ENCODE assay signal across 14 mouse cellular contexts in genomic region chr10:6296621-6297020, GRCm38 (mm10).
DNase-seq lines count a peak whose midpoint lies in the region; ATAC-seq lines count a peak whose summit lies in the region.
"Had no signal": no experiment of that assay in that cellular context is flagged by ENCODE, and none has a peak within 500 bp of the region (broad histone marks: within the 10 kb centered on the region; RNA-seq: fewer than 3 reads in every experiment).

No protein-coding gene starts in this region.

- no peaks in the 10 kb centered on the region for H3K27me3 ChIP-seq in forebrain, embryonic 13.5 days
- no peaks in the 10 kb centered on the region for H3K27me3 ChIP-seq in forebrain, embryonic 11.5 days (ENCODE audit: control insufficient read depth, insufficient read depth, low read length)
- H3K27me3 ChIP-seq in hindbrain, embryonic 10.5 days (ENCODE audit: insufficient read depth, poor library complexity, severe bottlenecking), result no peaks in the 10 kb centered on the region
- H3K27me3 ChIP-seq: limb, embryonic 13.5 days; midbrain, embryonic 15.5 days had no signal

- 84% methylated on average over 4 of the region's 4 CpGs for WGBS in forebrain, embryonic 13.5 days
- WGBS in forebrain, embryonic 11.5 days, result 83% methylated on average over 4 of the region's 4 CpGs
- WGBS in hindbrain, embryonic 10.5 days, result 86% methylated on average over 4 of the region's 4 CpGs

- H3K4me3 ChIP-seq in forebrain, embryonic 13.5 days, result no peak overlapping the region
- no peak overlapping the region for H3K4me3 ChIP-seq in forebrain, embryonic 11.5 days (ENCODE audit: low read depth, low read length)
- H3K4me3 ChIP-seq in hindbrain, embryonic 10.5 days, result no peak overlapping the region
- H3K4me3 ChIP-seq: limb, embryonic 13.5 days; midbrain, embryonic 15.5 days had no signal

- H3K36me3 ChIP-seq in forebrain, embryonic 13.5 days (ENCODE audit: poor library complexity, severe bottlenecking), result no peaks in the 10 kb centered on the region
- H3K36me3 ChIP-seq in forebrain, embryonic 11.5 days (ENCODE audit: control insufficient read depth, insufficient read depth, low read length), result no peaks in the 10 kb centered on the region
- no peaks in the 10 kb centered on the region for H3K36me3 ChIP-seq in hindbrain, embryonic 10.5 days
- H3K36me3 ChIP-seq: limb, embryonic 13.5 days; midbrain, embryonic 15.5 days had no signal

- H3K9ac ChIP-seq in forebrain, embryonic 13.5 days, result no peak overlapping the region
- no peak overlapping the region for H3K9ac ChIP-seq in forebrain, embryonic 11.5 days (ENCODE audit: low read length)
- H3K9ac ChIP-seq: limb, embryonic 13.5 days; midbrain, embryonic 15.5 days had no signal

- no peaks in the 10 kb centered on the region for H3K4me1 ChIP-seq in forebrain, embryonic 13.5 days
- no peaks in the 10 kb centered on the region for H3K4me1 ChIP-seq in forebrain, embryonic 11.5 days (replicated peaks; ENCODE audit: control insufficient read depth, insufficient read depth, low read length)
- peaks cover 6% of the 10 kb centered on the region; the same call in 1 of the 2 replicates for H3K4me1 ChIP-seq in hindbrain, embryonic 10.5 days (replicated peaks)
- H3K4me1 ChIP-seq: limb, embryonic 13.5 days; midbrain, embryonic 15.5 days had no signal

- H3K9me3 ChIP-seq in forebrain, embryonic 13.5 days (replicated peaks), result no peaks in the 10 kb centered on the region
- H3K9me3 ChIP-seq in forebrain, embryonic 11.5 days (ENCODE audit: control insufficient read depth, low read length), result no peaks in the 10 kb centered on the region
- H3K9me3 ChIP-seq in hindbrain, embryonic 10.5 days, result no peaks in the 10 kb centered on the region
- H3K9me3 ChIP-seq: limb, embryonic 13.5 days; midbrain, embryonic 15.5 days had no signal

- H3K4me2 ChIP-seq in forebrain, embryonic 13.5 days, result no peak overlapping the region
- H3K4me2 ChIP-seq in forebrain, embryonic 11.5 days (ENCODE audit: low read depth, low read length, severe bottlenecking), result no peak overlapping the region
- H3K4me2 ChIP-seq: limb, embryonic 13.5 days; midbrain, embryonic 15.5 days had no signal

- peak; percentile 55; the same call in 1 of the 2 replicates for ATAC-seq in forebrain, embryonic 13.5 days
- ATAC-seq in forebrain, embryonic 11.5 days (replicated peaks; ENCODE audit: low FRiP score), result no peak
- no peak for ATAC-seq in activated CD4-positive, CD25-positive, alpha-beta regulatory T cell, adult 4 months
- ATAC-seq: intestine, embryonic 16.5 days; midbrain, embryonic 15.5 days had no signal

- no peak overlapping the region for H3K27ac ChIP-seq in forebrain, embryonic 13.5 days
- H3K27ac ChIP-seq in forebrain, embryonic 11.5 days (ENCODE audit: low read depth, low read length), result no peak overlapping the region
- no peak overlapping the region for H3K27ac ChIP-seq in hindbrain, embryonic 10.5 days
- H3K27ac ChIP-seq: limb, embryonic 13.5 days; midbrain, embryonic 15.5 days had no signal

- no peak for DNase-seq in forebrain, embryonic 11.5 days (ENCODE audit: low spot score)
- peak; percentile 21 to 28 for DNase-seq in frontal cortex, postnatal 14 days (ENCODE audit: low spot score in 2 of 2)
- DNase-seq in left cerebral cortex, adult 8-10 months (ENCODE audit: low spot score in 2 of 2), result peak; percentile 12 to 24
- DNase-seq in telencephalon, adult 2 months (ENCODE audit: low read depth, low spot score), result peak; percentile 64
- no peak for DNase-seq in thymus, postnatal 36 days
- no peak for DNase-seq in hindbrain, embryonic 10.5 days (ENCODE audit: low spot score)
- DNase-seq: adrenal gland, adult 2 months; embryo, embryonic 11 days; thymus, adult 18-20 months had no signal

Comparison
In these comparisons a context has a peak if more than half of its experiments do, and no peak if none do; other contexts are left out.
1. DNase-seq: peak in frontal cortex, postnatal 14 days (2 of 2), left cerebral cortex, adult 8-10 months (2 of 2) and telencephalon, adult 2 months (single experiment); none in forebrain, embryonic 11.5 days (single experiment), thymus, postnatal 36 days (0 of 2) and hindbrain, embryonic 10.5 days (single experiment).